Comparison of ENCODE assay signal across 12 mouse cellular contexts in the genomic region with DNA sequence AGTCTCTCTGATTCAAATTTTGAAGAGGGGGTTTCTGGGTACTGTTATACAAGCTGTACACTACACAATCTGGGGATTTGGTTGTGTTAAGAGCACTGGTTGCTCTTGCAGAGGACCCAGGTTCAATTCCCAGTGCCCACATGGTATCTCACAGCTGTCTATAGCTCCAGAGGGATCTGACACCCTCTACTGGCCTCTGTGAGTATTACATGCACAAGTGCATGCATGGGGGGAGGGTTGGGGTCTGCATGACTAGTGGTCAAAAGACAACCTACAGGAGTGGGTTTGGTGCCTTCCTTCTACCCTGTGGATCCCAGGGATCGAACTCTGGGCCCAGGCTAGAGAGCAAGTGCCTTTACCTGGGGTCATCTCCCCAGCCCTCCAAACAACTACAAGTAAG. TPM values are rescaled to one million over a fixed set of nuclear protein-coding genes. Genes with fewer than 3 reads are reported as not detected.
DNase-seq lines count a peak whose midpoint lies in the region; ATAC-seq and TF ChIP-seq lines count a peak whose summit lies in the region.
"Had no signal": no experiment of that assay in that cellular context is flagged by ENCODE, and none has a peak within 500 bp of the region (broad histone marks: within the 10 kb centered on the region; RNA-seq: fewer than 3 reads in every experiment).

No protein-coding gene starts in this region.

- H3K4me3 ChIP-seq in kidney, postnatal 0 days (replicated peaks; ENCODE audit: low read depth, low read length) = no peak overlapping the region
- no peak overlapping the region for H3K4me3 ChIP-seq in bone marrow macrophage, adult 2 months (ENCODE audit: insufficient read depth, low read length)
- no peak overlapping the region for H3K4me3 ChIP-seq in embryonic facial prominence, embryonic 10.5 days
- H3K4me3 ChIP-seq: heart, embryonic 15.5 days; liver, embryonic 15.5 days had no signal

- no peak for TF ChIP-seq POLR2A in bone marrow macrophage, adult 2 months (IDR thresholded peaks at IDR 0.05; ENCODE audit: borderline replicate concordance, low read depth, low read length)

- no peak overlapping the region for H3K27ac ChIP-seq in kidney, postnatal 0 days
- no peak overlapping the region for H3K27ac ChIP-seq in bone marrow macrophage, adult 2 months (ENCODE audit: insufficient read depth, low read depth, low read length)
- H3K27ac ChIP-seq in embryonic facial prominence, embryonic 10.5 days (replicated peaks) = no peak overlapping the region
- H3K27ac ChIP-seq: heart, embryonic 15.5 days; liver, embryonic 15.5 days had no signal

- DNase-seq in kidney, postnatal 0 days (ENCODE audit: low spot score) = no peak
- DNase-seq in kidney, adult 18-20 months = no peak
- peak; percentile 48 for DNase-seq in thymus, postnatal 14 days
- no peak for DNase-seq in thymus, postnatal 0 days (ENCODE audit: low spot score)
- no peak for DNase-seq in neural tube, embryonic 10.5 days (ENCODE audit: extremely low spot score, low spot score)
- no peak for DNase-seq in embryonic facial prominence, embryonic 10.5 days (ENCODE audit: low spot score)

- TF ChIP-seq CTCF in kidney, postnatal 0 days (IDR thresholded peaks at IDR 0.05; ENCODE audit: low read depth) = peak; percentile 47
- peak; percentile 33; the same call in 1 of the 2 replicates for TF ChIP-seq CTCF in bone marrow macrophage, adult 2 months (IDR thresholded peaks at IDR 0.05; ENCODE audit: low read depth, low read length)

- H3K9ac ChIP-seq in kidney, postnatal 0 days (ENCODE audit: low read depth, low read length) = no peak overlapping the region
- H3K9ac ChIP-seq: heart, embryonic 15.5 days; liver, embryonic 15.5 days had no signal

- no peaks in the 10 kb centered on the region for H3K9me3 ChIP-seq in kidney, postnatal 0 days (replicated peaks; ENCODE audit: low read length)
- H3K9me3 ChIP-seq in embryonic facial prominence, embryonic 10.5 days = no peaks in the 10 kb centered on the region
- H3K9me3 ChIP-seq: heart, embryonic 15.5 days; liver, embryonic 15.5 days had no signal

- H3K27me3 ChIP-seq in kidney, postnatal 0 days (ENCODE audit: insufficient read depth, low read length) = no peaks in the 10 kb centered on the region
- no peaks in the 10 kb centered on the region for H3K27me3 ChIP-seq in embryonic facial prominence, embryonic 10.5 days (replicated peaks; ENCODE audit: low read depth, poor library complexity, severe bottlenecking)
- H3K27me3 ChIP-seq: heart, embryonic 15.5 days; liver, embryonic 15.5 days; Patski had no signal

- ATAC-seq in kidney, postnatal 0 days (replicated peaks; ENCODE audit: low FRiP score, low read depth) = no peak
- ATAC-seq: intestine, embryonic 16.5 days; midbrain, embryonic 16.5 days; Patski had no signal

- peaks cover 13% of the 10 kb centered on the region for H3K4me1 ChIP-seq in kidney, postnatal 0 days (replicated peaks; ENCODE audit: insufficient read depth, low read length)
- peaks cover 16% of the 10 kb centered on the region for H3K4me1 ChIP-seq in bone marrow macrophage, adult 2 months (ENCODE audit: control insufficient read depth, insufficient read depth, low read length)
- H3K4me1 ChIP-seq in embryonic facial prominence, embryonic 10.5 days = peaks cover 57% of the 10 kb centered on the region

- H3K36me3 ChIP-seq in kidney, postnatal 0 days (ENCODE audit: insufficient read depth, low read length) = no peaks in the 10 kb centered on the region
- peaks cover 12% of the 10 kb centered on the region for H3K36me3 ChIP-seq in embryonic facial prominence, embryonic 10.5 days (replicated peaks)
- H3K36me3 ChIP-seq: heart, embryonic 15.5 days; liver, embryonic 15.5 days had no signal

- WGBS in kidney, postnatal 0 days = 89% methylated on average over 1 of the region's 1 CpGs
- 86% methylated on average over 1 of the region's 1 CpGs for WGBS in embryonic facial prominence, embryonic 10.5 days

- no peak overlapping the region for H3K4me2 ChIP-seq in kidney, postnatal 0 days (ENCODE audit: low read length)
- H3K4me2 ChIP-seq: heart, embryonic 15.5 days; liver, embryonic 15.5 days had no signal

RNA-seq across cellular contexts. Expression of a gene that starts 24.4 kb away (rescaled TPM):
- 11.8 and 11.9 TPM in 2 replicates for polyA plus RNA-seq in kidney, postnatal 0 days (2015; fragmentation: Nextera tagmentation; extraction: Ambion mirVana)
- polyA plus RNA-seq in thymus, postnatal 0 days (2015; fragmentation: Nextera tagmentation; extraction: Ambion mirVana) = 9.0 and 9.2 TPM in 2 replicates
- polyA plus RNA-seq in bone marrow macrophage, adult 2 months (2012; ENCODE audit: insufficient read depth, insufficient read length, missing spikeins) = 5.4 and 6.5 TPM in 2 replicates
- 12.8 and 14.5 TPM in 2 replicates for polyA plus RNA-seq in embryonic facial prominence, embryonic 10.5 days (2016; fragmentation: Nextera tagmentation; extraction: Ambion mirVana)

RNA-seq across cellular contexts. Expression of a gene that starts 37.8 kb away (rescaled TPM):
- polyA plus RNA-seq in kidney, postnatal 0 days (2015; fragmentation: Nextera tagmentation; extraction: Ambion mirVana) = 101 and 117 TPM in 2 replicates
- polyA plus RNA-seq in thymus, postnatal 0 days (2015; fragmentation: Nextera tagmentation; extraction: Ambion mirVana) = 94.3 and 127 TPM in 2 replicates
- 472 and 492 TPM in 2 replicates for polyA plus RNA-seq in bone marrow macrophage, adult 2 months (2012; ENCODE audit: insufficient read depth, insufficient read length, missing spikeins)
- polyA plus RNA-seq in embryonic facial prominence, embryonic 10.5 days (2016; fragmentation: Nextera tagmentation; extraction: Ambion mirVana) = 137 and 149 TPM in 2 replicates

RNA-seq across cellular contexts. Expression of a gene that starts 59.5 kb away (rescaled TPM):
- polyA plus RNA-seq in kidney, postnatal 0 days (2015; fragmentation: Nextera tagmentation; extraction: Ambion mirVana) = 22.1 and 22.5 TPM in 2 replicates
- 19.1 and 20.5 TPM in 2 replicates for polyA plus RNA-seq in thymus, postnatal 0 days (2015; fragmentation: Nextera tagmentation; extraction: Ambion mirVana)
- 7.6 and 8.3 TPM in 2 replicates for polyA plus RNA-seq in bone marrow macrophage, adult 2 months (2012; ENCODE audit: insufficient read depth, insufficient read length, missing spikeins)
- 10.4 and 11.3 TPM in 2 replicates for polyA plus RNA-seq in embryonic facial prominence, embryonic 10.5 days (2016; fragmentation: Nextera tagmentation; extraction: Ambion mirVana)
